Mouse (Mus musculus) neural tube, embryonic 14.5 days (tissue): Measurements from ENCODE around the gene Trp53i11. TPM values are rescaled to one million over a fixed set of nuclear protein-coding genes. Genes with fewer than 3 reads are reported as not detected.
A peak's percentile ranks its signal among the peaks of the same experiment; 100 is the strongest.

Source experiments
- ATAC-seq: fragments of 200-750 bp; cut with Nextera tagmentation; 2 replicates; pipeline ENCODE4 v1.8.0; 2017; ENCODE audit warnings: low read depth, mild to moderate bottlenecking, moderate TSS enrichment, moderate library complexity
- H3K27ac ChIP-seq: fragments of 300-500 bp; sonication (generic); 2 replicates; pipeline ENCODE4 v1.5.1; 2014; ENCODE audit warnings: low read depth, mild to moderate bottlenecking, control low read depth, low read length, moderate library complexity, mixed read lengths
- H3K27me3 ChIP-seq: fragments of 300-500 bp; sonication (generic); 2 replicates; pipeline ENCODE4 v1.6.1; 2014; ENCODE audit warnings: low read length; ENCODE audit not compliant: control insufficient read depth, insufficient read depth
- H3K36me3 ChIP-seq: fragments of 300-500 bp; sonication (generic); 2 replicates; pipeline ENCODE4 v1.6.1; 2014; ENCODE audit warnings: low read length, mixed read lengths; ENCODE audit not compliant: control insufficient read depth, insufficient read depth
- H3K4me1 ChIP-seq: fragments of 300-500 bp; sonication (generic); 2 replicates; pipeline ENCODE4 v1.6.1; 2014; ENCODE audit warnings: low read length; ENCODE audit not compliant: control insufficient read depth, insufficient read depth
- H3K4me2 ChIP-seq: fragments of 300-500 bp; sonication (generic); 2 replicates; pipeline ENCODE4 v1.6.1; 2014; ENCODE audit warnings: mild to moderate bottlenecking, low read depth, low read length, control low read depth
- H3K4me3 ChIP-seq: fragments of 300-500 bp; sonication (generic); 2 replicates; pipeline ENCODE4 v1.5.1; 2014; ENCODE audit warnings: low read depth, low read length, control low read depth, mixed read lengths
- H3K9ac ChIP-seq: fragments of 300-500 bp; sonication (generic); replicated peaks from 2 replicates; pipeline ENCODE4 v1.6.1; 2014; ENCODE audit warnings: low read depth, mild to moderate bottlenecking, control low read depth, low read length, mixed read lengths
- H3K9me3 ChIP-seq: fragments of 300-500 bp; sonication (generic); 2 replicates; pipeline ENCODE4 v1.6.1; 2016; ENCODE audit warnings: low read length; ENCODE audit not compliant: control insufficient read depth
- WGBS: fragments of 180-500 bp; shearing (Covaris S2); extraction: QIAGEN DNeasy Blood & Tissue Kit; methylation state at CpG from one replicate; pipeline ENCODE4 v1.1.7; 2014; 5-methylcytosine and 5-hydroxymethylcytosine counted together
- polyA plus RNA-seq: library from polyadenylated mRNA; unstranded; fragments of >200 nt; fragmentation: Nextera tagmentation; extraction: Ambion mirVana; gene quantifications from 2 replicates; pipeline ENCODE4 v1.2.1, GENCODE M21; 2014

Trp53i11 gene
- polyA plus RNA-seq, 1 experiment from 2014 or later, result 82.7 TPM

DNA sequence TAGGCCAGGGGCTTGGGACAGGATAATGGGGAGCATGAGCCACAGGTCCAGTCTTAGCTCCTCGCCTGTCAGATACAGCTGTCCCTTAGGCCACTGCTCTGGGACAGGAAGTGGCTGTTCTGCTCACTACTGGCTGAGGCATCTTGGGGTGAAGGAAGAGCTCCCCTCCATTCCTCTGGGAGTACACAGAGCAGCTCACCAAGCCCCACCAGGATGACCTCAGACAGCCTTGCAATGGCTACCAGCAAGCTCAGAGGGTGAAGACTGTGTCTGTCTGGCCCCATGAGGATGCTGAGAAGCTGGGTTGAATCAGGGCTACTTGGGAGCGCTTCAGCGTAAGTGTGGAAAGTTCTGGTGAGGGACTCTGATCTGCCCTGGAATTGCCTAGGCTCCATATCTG lies 14.6 kb downstream of the Trp53i11 start:
- H3K27ac ChIP-seq, result no peak overlapping the region
- no peaks in the 10 kb centered on the region for H3K9me3 ChIP-seq
- H3K9ac ChIP-seq, result no peak overlapping the region
- 93% methylated on average over 3 of the region's 3 CpGs for WGBS
- no peaks in the 10 kb centered on the region for H3K27me3 ChIP-seq
- 0 out of 2 replicates have a peak, but pooled peaks cover 4% of the 10 kb centered on the region for H3K4me1 ChIP-seq
- no peak overlapping the region for H3K4me3 ChIP-seq
- no peak for ATAC-seq
- peaks cover 17% of the 10 kb centered on the region for H3K36me3 ChIP-seq
- H3K4me2 ChIP-seq, result no peak overlapping the region

DNA sequence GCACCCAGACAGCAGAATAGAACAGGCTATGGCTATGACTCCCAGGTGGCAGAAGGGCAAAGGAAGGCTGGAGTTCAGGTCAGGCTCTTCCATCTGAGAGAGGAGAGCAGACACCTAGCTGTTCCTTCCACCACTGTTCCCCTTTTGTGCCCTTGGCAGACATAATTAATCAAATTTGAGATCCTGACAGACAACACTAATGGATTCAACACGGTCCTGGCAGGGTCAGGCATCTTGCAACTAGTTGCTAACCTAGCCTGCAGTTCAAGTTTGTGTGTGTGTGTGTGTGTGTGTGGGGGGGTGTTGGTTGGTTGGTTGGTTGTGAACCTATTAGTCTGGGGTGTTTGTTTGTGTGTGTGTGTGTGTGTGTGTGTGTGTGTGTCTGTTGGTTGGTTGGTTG lies 15.4 kb downstream of the Trp53i11 start:
- WGBS, result 11% methylated on average over 1 of the region's 1 CpGs
- ATAC-seq, result no peak
- Histone ChIP-seq H3K9ac (no peak overlapping the region), H3K27ac (no peak overlapping the region), H3K9me3 (no peaks in the 10 kb centered on the region), H3K36me3 (peaks cover 13% of the 10 kb centered on the region), H3K4me2 (no peak overlapping the region), H3K27me3 (no peaks in the 10 kb centered on the region), H3K4me1 (0 out of 2 replicates have a peak, but pooled peaks cover 4% of the 10 kb centered on the region), H3K4me3 (no peak overlapping the region)

DNA sequence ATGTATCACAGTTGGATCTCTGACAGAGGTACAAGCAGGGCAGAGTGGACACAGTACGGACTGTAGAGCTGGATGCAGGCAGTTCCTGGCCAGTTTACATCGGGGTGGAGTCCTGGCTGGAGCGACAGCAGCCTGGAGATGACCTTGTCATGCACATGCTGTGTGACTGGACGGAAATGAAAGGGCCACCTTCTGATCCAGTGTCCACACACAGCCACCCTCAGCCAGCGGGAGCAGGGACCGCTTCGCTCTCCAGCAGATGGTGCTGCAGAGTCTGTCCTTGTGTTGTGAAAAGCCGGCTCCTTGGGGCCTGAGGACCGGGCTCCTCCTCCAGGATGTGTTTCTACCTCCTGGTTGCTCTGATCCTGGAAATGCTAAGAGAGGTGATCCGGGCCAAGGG lies 16.3 kb downstream of the Trp53i11 start:
- Histone ChIP-seq H3K4me2 (no peak overlapping the region), H3K9me3 (no peaks in the 10 kb centered on the region), H3K36me3 (peaks cover 13% of the 10 kb centered on the region), H3K27me3 (no peaks in the 10 kb centered on the region), H3K27ac (no peak overlapping the region), H3K4me3 (no peak overlapping the region), H3K9ac (no peak overlapping the region), H3K4me1 (0 out of 2 replicates have a peak, but pooled peaks cover 4% of the 10 kb centered on the region)
- 15% methylated on average over 10 of the region's 10 CpGs for WGBS
- ATAC-seq, result peak; percentile 41; the same call in 1 of the 2 replicates

DNA sequence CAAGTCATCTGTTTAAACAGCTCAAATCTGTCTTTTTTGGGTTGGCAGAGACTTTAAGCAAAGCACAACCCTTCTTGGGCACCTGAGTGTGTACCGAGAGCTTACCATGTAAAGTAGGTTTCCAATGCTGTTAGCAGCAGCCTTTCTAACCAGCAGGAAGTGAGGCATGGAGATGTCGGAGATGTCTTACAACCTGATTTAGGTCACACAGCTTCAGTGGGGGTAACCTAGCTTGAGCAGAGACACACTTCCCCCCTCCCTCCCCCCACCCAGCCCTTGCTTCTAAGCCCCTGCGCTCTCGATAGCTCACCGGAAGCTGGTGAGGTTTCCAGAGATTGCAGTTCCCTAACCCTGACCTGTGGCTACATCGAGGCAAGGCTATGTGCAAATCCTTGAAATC lies 17.2 kb downstream of the Trp53i11 start:
- ATAC-seq, result no peak
- Histone ChIP-seq H3K9me3 (no peaks in the 10 kb centered on the region), H3K4me2 (no peak overlapping the region), H3K4me1 (0 out of 2 replicates have a peak, but pooled peaks cover 4% of the 10 kb centered on the region), H3K27me3 (no peaks in the 10 kb centered on the region), H3K4me3 (no peak overlapping the region), H3K36me3 (peaks cover 13% of the 10 kb centered on the region), H3K9ac (no peak overlapping the region), H3K27ac (no peak overlapping the region)
- WGBS, result 89% methylated on average over 6 of the region's 6 CpGs

DNA sequence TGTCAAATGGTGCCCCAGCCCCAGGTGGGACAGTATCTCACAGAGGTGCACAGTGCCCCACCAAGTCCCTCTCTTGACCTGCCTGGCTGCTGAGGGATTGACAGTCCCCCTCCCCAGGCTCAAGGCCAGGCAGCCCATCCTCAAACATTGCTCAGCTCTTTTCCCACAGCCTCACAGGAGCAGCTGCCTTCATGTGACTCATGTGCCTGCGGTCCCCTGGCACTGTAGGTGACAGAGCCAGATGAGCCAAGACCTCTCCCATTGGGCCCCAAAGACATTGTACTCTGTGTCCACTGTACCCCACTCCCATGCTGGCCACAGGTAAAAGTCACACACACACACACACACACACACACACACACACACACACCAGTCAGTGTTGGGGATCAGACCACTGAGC lies 18.8 kb downstream of the Trp53i11 start:
- no peak overlapping the region for H3K9ac ChIP-seq
- H3K36me3 ChIP-seq, result peaks cover 9% of the 10 kb centered on the region; the same call in 1 of the 2 replicates
- ATAC-seq, result no peak
- H3K27me3 ChIP-seq, result no peaks in the 10 kb centered on the region
- H3K9me3 ChIP-seq, result no peaks in the 10 kb centered on the region
- no peak overlapping the region for H3K4me2 ChIP-seq
- 0 out of 2 replicates have a peak, but pooled peaks cover 4% of the 10 kb centered on the region for H3K4me1 ChIP-seq
- no peak overlapping the region for H3K4me3 ChIP-seq
- no peak overlapping the region for H3K27ac ChIP-seq
- 71% methylated on average over 1 of the region's 1 CpGs for WGBS

DNA sequence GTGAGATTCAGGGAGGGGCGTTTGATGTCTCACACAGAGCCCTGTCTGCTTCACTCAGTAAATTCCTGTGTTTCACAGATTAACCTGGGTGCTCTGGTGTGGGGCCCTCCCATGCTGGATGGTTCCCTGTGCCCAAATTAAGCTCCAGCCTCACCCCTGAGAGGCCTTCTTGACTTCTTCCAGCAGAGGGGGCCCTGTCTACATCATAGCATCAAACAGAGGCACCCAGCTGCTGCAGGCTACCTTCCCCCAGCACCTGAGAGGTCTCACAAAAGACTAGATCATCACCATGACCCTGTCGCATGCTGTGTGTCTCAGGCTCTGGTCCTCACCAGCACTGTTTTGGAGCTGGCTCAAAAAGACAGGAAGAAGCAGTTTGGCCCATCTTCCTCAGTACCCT lies 25.0 kb downstream of the Trp53i11 start:
- H3K27ac ChIP-seq, result no peak overlapping the region
- WGBS, result 82% methylated on average over 2 of the region's 2 CpGs
- ATAC-seq, result no peak

DNA sequence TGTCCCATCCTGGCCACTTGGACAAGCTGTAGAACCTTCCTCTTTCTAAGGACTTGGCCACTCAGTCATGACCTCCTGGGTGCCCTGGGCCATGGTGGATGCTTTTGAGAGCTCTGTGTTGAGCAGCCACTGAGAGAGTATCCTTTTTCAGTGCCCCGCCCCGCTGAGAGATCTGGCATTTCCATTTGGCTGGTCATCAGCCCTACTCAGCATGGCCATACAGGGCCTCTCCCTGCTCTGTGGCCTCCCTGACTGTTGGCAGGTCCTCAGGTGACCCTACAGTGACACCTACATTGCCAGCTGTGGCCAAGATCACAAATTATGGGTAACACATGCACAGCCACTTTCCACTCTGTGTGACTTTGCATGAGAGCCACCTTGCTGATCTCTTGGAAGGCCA lies 25.5 kb downstream of the Trp53i11 start:
- Histone ChIP-seq H3K4me3 (no peak overlapping the region), H3K4me2 (no peak overlapping the region), H3K27me3 (no peaks in the 10 kb centered on the region), H3K36me3 (no peaks in the 10 kb centered on the region), H3K27ac (no peak overlapping the region), H3K9me3 (no peaks in the 10 kb centered on the region), H3K9ac (no peak overlapping the region), H3K4me1 (peaks cover 10% of the 10 kb centered on the region)
- WGBS, result 97% methylated on average over 2 of the region's 2 CpGs
- no peak for ATAC-seq

More for the DNA sequence above, 25.0 kb downstream of the Trp53i11 start:
- H3K9ac ChIP-seq, result no peak overlapping the region
- H3K36me3 ChIP-seq, result no peaks in the 10 kb centered on the region
- H3K4me2 ChIP-seq, result no peak overlapping the region
- H3K4me1 ChIP-seq, result peaks cover 6% of the 10 kb centered on the region
- H3K4me3 ChIP-seq, result no peak overlapping the region
- H3K9me3 ChIP-seq, result no peaks in the 10 kb centered on the region
- H3K27me3 ChIP-seq, result no peaks in the 10 kb centered on the region

DNA sequence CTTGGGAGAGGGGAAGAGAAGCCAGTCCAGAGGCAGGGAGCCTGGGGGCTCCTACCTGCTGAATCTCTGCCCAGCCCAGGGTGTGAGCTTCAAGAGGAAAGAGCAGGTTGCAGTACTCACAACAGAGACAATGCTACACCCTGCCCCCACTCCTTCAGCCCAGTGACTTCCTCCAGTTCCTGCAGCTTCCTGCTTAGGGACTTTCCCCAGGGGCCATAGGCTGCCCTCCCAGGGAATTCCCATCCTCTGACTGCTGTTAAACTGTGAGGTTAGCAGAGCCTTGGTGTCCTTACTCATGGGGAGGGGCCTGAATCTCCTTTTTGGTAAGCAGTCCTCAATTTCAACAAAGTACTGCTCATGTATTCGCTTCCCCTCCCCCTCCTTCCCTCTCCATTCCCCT lies 26.8 kb downstream of the Trp53i11 start:
- Histone ChIP-seq H3K4me3 (no peak overlapping the region), H3K9me3 (no peaks in the 10 kb centered on the region), H3K27ac (no peak overlapping the region), H3K9ac (no peak overlapping the region), H3K4me2 (no peak overlapping the region), H3K4me1 (peaks cover 17% of the 10 kb centered on the region), H3K36me3 (no peaks in the 10 kb centered on the region), H3K27me3 (no peaks in the 10 kb centered on the region)
- WGBS, result 95% methylated on average over 1 of the region's 1 CpGs
- no peak for ATAC-seq

DNA sequence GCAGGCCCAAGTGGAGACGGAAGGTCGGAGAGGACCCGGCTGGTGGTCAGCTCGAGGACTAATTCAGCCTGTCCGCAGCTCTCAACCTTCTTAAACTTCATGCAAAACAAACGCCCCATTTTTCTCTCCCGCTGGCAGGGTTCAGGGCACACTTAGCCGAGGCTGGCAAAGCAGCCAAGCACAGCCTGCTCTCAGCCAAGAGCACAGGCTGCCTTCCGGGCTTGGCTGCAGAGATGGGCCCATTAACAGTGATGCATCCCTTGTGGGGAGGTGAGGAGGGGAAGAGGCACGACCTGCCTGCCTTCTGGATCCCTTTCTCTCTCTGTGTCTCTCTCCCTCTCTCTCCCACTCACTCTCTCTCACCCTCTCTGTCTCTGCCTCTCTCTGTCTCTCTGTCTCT lies 28.4 kb downstream of the Trp53i11 start:
- H3K9ac ChIP-seq, result no peak overlapping the region
- WGBS, result 71% methylated on average over 10 of the region's 10 CpGs

More for the DNA sequence above, 28.4 kb downstream of the Trp53i11 start:
- no peaks in the 10 kb centered on the region for H3K9me3 ChIP-seq
- H3K4me1 ChIP-seq, result peaks cover 21% of the 10 kb centered on the region
- no peak overlapping the region for H3K4me2 ChIP-seq
- H3K36me3 ChIP-seq, result no peaks in the 10 kb centered on the region
- H3K27me3 ChIP-seq, result no peaks in the 10 kb centered on the region
- ATAC-seq, result no peak
- H3K27ac ChIP-seq, result no peak overlapping the region
- no peak overlapping the region for H3K4me3 ChIP-seq
